Mouse (Mus musculus): Measurements from ENCODE around the gene Hnf4a.

GRCm38 (mm10) chr2:163462386-163462785 lies 44.2 kb upstream of the Hnf4a start:
- TF ChIP-seq CTCF (IDR thresholded peaks at IDR 0.05; ENCODE audit: low read depth, low read length) (no peak), POLR2A (IDR thresholded peaks at IDR 0.05; ENCODE audit: insufficient read depth, low read length) (no peak)

Measured in ES-Bruce4 (cell line).